Mouse (Mus musculus) kidney, adult 2 months (tissue): ENCODE measurements around the gene Dlg2.

Experiments used
- CTCF ChIP-seq: fragments of 200-500 bp; conservative IDR thresholded peaks from 2 replicates; pipeline ENCODE4 v1.5.1; 2011; ENCODE audit warnings: low read depth, mild to moderate bottlenecking, control low read depth, low read length, moderate library complexity, mixed read lengths; ENCODE audit not compliant: insufficient read depth, insufficient read length
- POLR2A ChIP-seq: fragments of 200-500 bp; IDR thresholded peaks from one replicate; pipeline ENCODE4 v1.6.1; 2011; ENCODE audit warnings: low read depth, low read length, control low read depth

GRCm38 (mm10) chr7:91109575-91109974 lies 633.1 kb downstream of the Dlg2 start:
- TF ChIP-seq CTCF (no peak), POLR2A (no peak)
